Comparison of ENCODE assay signal across 22 mouse cellular contexts in genomic region chr1:24179856-24180255, GRCm38 (mm10). TPM values are rescaled to one million over a fixed set of nuclear protein-coding genes. Genes with fewer than 3 reads are reported as not detected.
DNase-seq lines count a peak whose midpoint lies in the region; ATAC-seq and TF ChIP-seq lines count a peak whose summit lies in the region.
"Had no signal": no experiment of that assay in that cellular context is flagged by ENCODE, and none has a peak within 500 bp of the region (broad histone marks: within the 10 kb centered on the region; RNA-seq: fewer than 3 reads in every experiment).

No protein-coding gene starts in this region.

- H3K27ac ChIP-seq in limb, embryonic 14.5 days (replicated peaks; ENCODE audit: low read depth, low read length) = no peak overlapping the region
- H3K27ac ChIP-seq in gastrocnemius, adult 2 months = no peak overlapping the region
- H3K27ac ChIP-seq: hindbrain, embryonic 13.5 days; lung, embryonic 15.5 days had no signal

- peak; percentile 14 for DNase-seq in kidney, postnatal 10 days
- DNase-seq in kidney, postnatal 36 days = no peak
- DNase-seq in 416B (ENCODE audit: low read depth) (peak; percentile 9), ZHBTc4 (ENCODE audit: low read depth, low spot score) (peak; percentile 16)
- peak; percentile 76 for DNase-seq in limb, embryonic 14.5 days (ENCODE audit: low spot score)
- no peak for DNase-seq in urinary bladder, postnatal 10 days (ENCODE audit: low spot score)
- no peak for DNase-seq in gastrocnemius, adult 2 months
- DNase-seq: adrenal gland, postnatal 36 days; cerebellum, postnatal 25 days; heart, adult 18-20 months; layer of hippocampus, postnatal 36 days; right cerebral cortex, adult 18-20 months; thymus, postnatal 14 days had no signal

- 58% methylated on average over 2 of the region's 2 CpGs for WGBS in limb, embryonic 14.5 days

- H3K9me3 ChIP-seq in limb, embryonic 14.5 days (ENCODE audit: control insufficient read depth, low read length) = no peaks in the 10 kb centered on the region
- H3K9me3 ChIP-seq: hindbrain, embryonic 13.5 days; lung, embryonic 15.5 days had no signal

- H3K4me2 ChIP-seq in limb, embryonic 14.5 days (replicated peaks; ENCODE audit: low read depth, low read length, severe bottlenecking) = no peak overlapping the region
- H3K4me2 ChIP-seq: hindbrain, embryonic 13.5 days; lung, embryonic 15.5 days had no signal

- no peaks in the 10 kb centered on the region for H3K27me3 ChIP-seq in limb, embryonic 14.5 days (ENCODE audit: control insufficient read depth, insufficient read depth, low read length)
- H3K27me3 ChIP-seq: hindbrain, embryonic 13.5 days; lung, embryonic 15.5 days; megakaryocyte, embryonic 14.5 days had no signal

- no peak for ATAC-seq in limb, embryonic 14.5 days (ENCODE audit: low FRiP score, low read depth)
- ATAC-seq: activated CD4-positive, CD25-positive, alpha-beta regulatory T cell, adult 4 months; forebrain, embryonic 14.5 days; intestine, postnatal 0 days had no signal

- no peaks in the 10 kb centered on the region for H3K4me1 ChIP-seq in limb, embryonic 14.5 days (ENCODE audit: control insufficient read depth, insufficient read depth, low read length)
- H3K4me1 ChIP-seq: hindbrain, embryonic 13.5 days; lung, embryonic 15.5 days; megakaryocyte, embryonic 14.5 days had no signal

- intact Hi-C loops in gastrocnemius, adult 2 months (cut with DNase I) = no loop called here

- no peak for TF ChIP-seq CTCF in gastrocnemius, adult 2 months (IDR thresholded peaks at IDR 0.05)

- H3K9ac ChIP-seq in limb, embryonic 14.5 days (ENCODE audit: low read depth, low read length, severe bottlenecking) = no peak overlapping the region
- H3K9ac ChIP-seq: hindbrain, embryonic 13.5 days; lung, embryonic 15.5 days had no signal

- no peaks in the 10 kb centered on the region for H3K36me3 ChIP-seq in limb, embryonic 14.5 days (ENCODE audit: control insufficient read depth, insufficient read depth, low read length)
- H3K36me3 ChIP-seq: hindbrain, embryonic 13.5 days; lung, embryonic 15.5 days had no signal

- peak overlapping the region; percentile 10; the same call in 1 of the 2 replicates for H3K4me3 ChIP-seq in limb, embryonic 14.5 days (replicated peaks; ENCODE audit: low read length)
- no peak overlapping the region for H3K4me3 ChIP-seq in gastrocnemius, adult 2 months
- H3K4me3 ChIP-seq: hindbrain, embryonic 13.5 days; lung, embryonic 15.5 days; megakaryocyte, embryonic 14.5 days had no signal

- no peak for TF ChIP-seq POLR2A in limb, embryonic 14.5 days (IDR thresholded peaks at IDR 0.05; ENCODE audit: borderline replicate concordance, extremely low read depth, insufficient read depth, insufficient read length)

RNA-seq across cellular contexts. Expression of gene Col9a1, which starts 2.4 kb away (rescaled TPM):
- 252 and 268 TPM in 2 replicates for polyA plus RNA-seq in limb, embryonic 14.5 days (2012; rRNA removed)
- 139 and 151 TPM in 2 replicates for polyA plus RNA-seq in limb, embryonic 14.5 days (2014; fragmentation: Nextera tagmentation; extraction: Ambion mirVana)
- total RNA-seq in gastrocnemius, adult 2 months (2021) = 1 to 10 TPM in 1 of 2 experiments, under 1 TPM in 1; 0.20 to 1.2 TPM
- total RNA-seq: adrenal gland, postnatal 36 days; liver, adult 2 months; monocyte, adult 5-6 weeks had no signal
- polyA plus RNA-seq: activated CD4-positive, CD25-positive, alpha-beta regulatory T cell, adult 4 months; liver, adult 2 months; spleen, adult 2 months had no signal

Comparison
In these comparisons a context has a peak if more than half of its experiments do, and no peak if none do; other contexts are left out.
1. DNase-seq: peak in kidney, postnatal 10 days (single experiment), 416B (single experiment), ZHBTc4 (single experiment) and limb, embryonic 14.5 days (single experiment); none in kidney, postnatal 36 days (0 of 2), urinary bladder, postnatal 10 days (single experiment) and gastrocnemius, adult 2 months (single experiment).